Mouse (Mus musculus) macrophage (primary cell): ENCODE data around the gene Cd82. TPM values are rescaled to one million over a fixed set of nuclear protein-coding genes. Genes with fewer than 3 reads are reported as not detected.
A peak's percentile ranks its signal among the peaks of the same experiment; 100 is the strongest.

Experiments
- H3K27ac ChIP-seq: fragments of 350-480 bp; formaldehyde crosslinking; 2 replicates; pipeline ENCODE4 v1.9.0; 2021
- H3K36me3 ChIP-seq: fragments of 350-480 bp; formaldehyde crosslinking; 2 replicates; pipeline ENCODE4 v1.9.0; 2021; ENCODE audit errors: inconsistent target
- H3K4me3 ChIP-seq: fragments of 350-480 bp; formaldehyde crosslinking; 2 replicates; pipeline ENCODE4 v1.9.0; 2021; ENCODE audit errors: inconsistent target
- H3K79me2 ChIP-seq: fragments of 350-480 bp; formaldehyde crosslinking; 2 replicates; pipeline ENCODE4 v1.9.0; 2021; ENCODE audit errors: inconsistent target
- WGBS: methylation state at CpG from one replicate; pipeline ENCODE4 v1.1.7; 2026; ENCODE audit warnings: inconsistent platforms; ENCODE audit not compliant: missing documents; 5-methylcytosine and 5-hydroxymethylcytosine counted together
- polyA plus RNA-seq: library from polyadenylated mRNA; stranded (reverse); fragments of 250-400 nt; gene quantifications from 3 replicates; pipeline ENCODE4 v1.2.4, GENCODE M21; 2018; ENCODE audit warnings: inconsistent platforms
- total RNA-seq, 78 experiments: library from RNA; depleted of rRNA; stranded (reverse); fragments of 250-400 nt; gene quantifications; 1 replicate in 9 of 78; 2 replicates in 24 of 78; 3 replicates in 43 of 78; 4 replicates in 2 of 78; pipeline ENCODE4 v1.2.4; 2018; ENCODE audit warnings: inconsistent platforms in 56 of 78

Cd82 gene
- total RNA-seq (2018; cell fraction: chromatin; rRNA removed): 10 to 100 TPM; 17.5 to 85.2 (median 33.5) TPM
- 10 to 100 TPM; 45.0 to 89.8 (median 53.7) TPM for total RNA-seq (2018; cell fraction: cytosol; rRNA removed)
- 10 to 100 TPM; 34.8 to 92.5 (median 66.7) TPM for total RNA-seq (2018; cell fraction: nucleus; rRNA removed)
- 30.5 to 60.9 TPM (median 48.2 TPM) in 3 replicates for polyA plus RNA-seq

DNA sequence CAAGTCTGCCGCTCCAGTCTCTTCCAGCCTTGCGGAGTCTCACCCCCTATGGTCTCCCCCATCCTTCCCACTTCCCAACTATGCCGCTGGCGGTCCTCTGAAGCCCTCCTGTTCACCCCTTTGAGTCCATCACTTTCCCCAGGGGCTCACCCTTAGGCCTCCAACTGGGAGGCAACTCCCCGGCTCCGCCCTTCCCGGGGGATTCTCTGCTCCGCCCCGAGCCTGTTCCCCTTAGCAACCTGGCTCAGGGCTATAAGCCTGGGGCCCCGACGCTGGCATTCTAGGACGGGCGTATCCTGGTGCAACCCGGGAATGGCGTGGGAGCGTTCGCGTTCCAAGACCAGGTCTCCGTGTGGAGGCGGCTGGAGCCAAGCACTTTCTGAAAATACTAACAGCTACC lies at the start of gene Cd82:
Cd82 (minus strand) TSS at position 381 of the 400 bp plus-strand sequence.
- Histone ChIP-seq H3K36me3 (no peaks in the 10 kb centered on the region), H3K79me2 (peaks cover 11% of the 10 kb centered on the region; the same call in 1 of the 2 replicates), H3K27ac (peak within 1 kb of the TSS; percentile 77), H3K4me3 (peak within 1 kb of the TSS; percentile 77)
- WGBS: 28% methylated on average over 20 of the region's 20 CpGs

DNA sequence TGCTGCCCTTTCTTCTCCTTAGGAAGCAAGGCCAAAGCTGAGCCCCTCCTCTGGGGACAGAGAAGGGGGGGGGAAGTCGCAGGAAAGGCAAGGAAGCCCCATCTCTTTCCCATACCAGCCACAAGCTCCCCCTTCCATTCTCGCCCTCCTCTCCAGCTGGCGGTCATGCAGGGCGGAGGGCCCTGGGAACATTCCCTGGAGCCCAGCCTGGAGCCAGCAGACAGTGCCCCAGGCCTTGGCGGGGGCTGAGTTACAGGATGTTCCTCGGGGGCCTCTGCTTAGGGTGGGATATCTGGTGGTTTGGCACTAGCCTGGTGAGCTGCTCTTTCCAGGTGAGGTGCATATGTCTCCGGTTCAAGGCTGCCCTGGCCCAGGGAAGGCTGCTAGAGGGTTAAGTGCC lies 49.2 kb upstream of the Cd82 start:
- Histone ChIP-seq H3K4me3 (no peak overlapping the region), H3K79me2 (no peaks in the 10 kb centered on the region), H3K27ac (no peak overlapping the region), H3K36me3 (no peaks in the 10 kb centered on the region)
- WGBS: 80% methylated on average over 7 of the region's 7 CpGs

DNA sequence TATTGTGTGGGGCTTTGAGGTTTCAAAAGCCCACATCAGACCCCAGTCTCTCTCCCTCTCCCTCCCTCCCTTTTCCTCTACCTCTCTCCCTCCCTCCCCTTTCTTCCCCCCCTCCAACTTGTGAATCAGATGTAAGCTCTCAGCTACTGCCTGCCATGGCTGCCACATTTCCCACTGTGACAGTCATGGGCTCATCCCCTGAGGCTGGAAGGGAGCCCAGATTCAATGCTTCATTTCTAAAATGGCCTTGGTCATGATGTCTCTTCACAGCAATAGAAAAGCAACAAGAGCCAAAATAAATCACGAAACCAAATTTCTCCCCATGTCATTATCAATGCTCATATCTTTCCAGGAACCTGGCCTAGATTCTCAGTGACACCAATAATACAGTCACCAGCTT lies 47.9 kb upstream of the Cd82 start:
- H3K27ac ChIP-seq: no peak overlapping the region
- H3K79me2 ChIP-seq: no peaks in the 10 kb centered on the region
- WGBS: 87% methylated on average over 1 of the region's 1 CpGs
- H3K4me3 ChIP-seq: no peak overlapping the region
- no peaks in the 10 kb centered on the region for H3K36me3 ChIP-seq

DNA sequence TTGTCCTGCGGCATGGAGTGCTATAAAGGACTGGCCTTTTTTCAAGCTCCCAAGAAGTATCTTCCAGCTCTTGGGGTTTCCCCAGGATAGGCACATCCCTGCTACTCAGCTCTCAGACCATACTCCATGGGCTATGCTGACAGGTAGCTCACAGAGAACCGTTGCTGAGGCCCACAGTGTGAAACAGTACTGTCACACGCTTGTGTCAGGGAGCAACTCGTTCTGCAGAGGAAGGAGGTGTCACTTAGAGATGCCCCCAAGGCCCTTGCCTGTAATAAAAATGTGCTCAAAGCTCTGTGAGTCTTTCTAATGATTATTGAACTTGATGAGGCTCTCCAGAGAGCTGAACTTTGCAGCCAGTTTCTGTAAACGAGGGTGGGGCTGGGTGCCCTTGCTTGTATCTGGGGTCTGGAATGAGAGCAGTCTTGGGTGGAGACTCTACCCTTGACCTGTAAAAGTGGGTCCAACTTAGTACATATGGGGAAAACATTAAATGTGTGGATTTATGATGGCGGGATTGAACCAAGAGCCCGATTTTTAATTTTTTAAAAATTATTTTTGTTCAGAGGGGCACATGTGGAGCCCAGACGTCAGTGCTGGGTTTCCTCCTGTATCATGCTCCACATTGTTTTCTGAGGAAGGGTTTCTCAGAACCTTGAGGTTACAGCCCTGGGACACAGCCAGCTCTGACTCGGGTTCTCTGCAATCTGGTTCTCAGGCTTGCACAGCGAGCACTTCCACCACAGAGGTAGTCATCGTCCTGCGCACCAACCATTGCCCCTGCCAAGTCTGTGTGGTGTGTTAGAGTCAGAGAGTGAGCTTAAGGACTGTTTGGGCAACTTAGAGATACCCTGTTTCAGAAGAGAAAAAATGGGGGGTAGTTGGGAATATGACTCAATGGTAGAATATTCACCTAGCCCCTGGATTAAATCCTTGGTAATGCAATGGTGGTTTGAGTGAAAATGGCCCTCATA lies 47.1 kb upstream of the Cd82 start:
- no peaks in the 10 kb centered on the region for H3K79me2 ChIP-seq
- 68% methylated on average over 12 of the region's 12 CpGs for WGBS
- no peaks in the 10 kb centered on the region for H3K36me3 ChIP-seq
- H3K27ac ChIP-seq: no peak overlapping the region
- no peak overlapping the region for H3K4me3 ChIP-seq

DNA sequence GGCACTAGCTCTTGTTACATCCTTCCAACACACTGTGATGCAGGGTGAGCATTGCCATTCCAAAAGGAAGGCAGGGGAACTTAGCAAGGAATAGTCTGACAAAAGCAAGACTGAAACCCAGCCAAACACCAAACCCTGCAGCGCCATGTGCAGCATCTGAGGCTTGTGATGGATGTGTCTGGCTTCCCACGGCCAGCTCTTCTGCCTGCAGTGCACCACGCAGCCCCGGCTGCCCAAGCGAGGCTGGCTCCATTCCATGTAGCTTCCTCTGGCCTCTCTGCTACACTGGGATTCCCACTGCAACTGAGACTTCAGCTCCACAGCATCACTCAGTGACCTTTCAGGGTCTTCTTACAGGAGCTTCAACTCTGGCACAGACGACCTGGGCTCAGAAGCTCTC lies 42.2 kb upstream of the Cd82 start:
- H3K27ac ChIP-seq: no peak overlapping the region
- no peaks in the 10 kb centered on the region for H3K79me2 ChIP-seq
- WGBS: 69% methylated on average over 6 of the region's 6 CpGs
- no peak overlapping the region for H3K4me3 ChIP-seq
- no peaks in the 10 kb centered on the region for H3K36me3 ChIP-seq

DNA sequence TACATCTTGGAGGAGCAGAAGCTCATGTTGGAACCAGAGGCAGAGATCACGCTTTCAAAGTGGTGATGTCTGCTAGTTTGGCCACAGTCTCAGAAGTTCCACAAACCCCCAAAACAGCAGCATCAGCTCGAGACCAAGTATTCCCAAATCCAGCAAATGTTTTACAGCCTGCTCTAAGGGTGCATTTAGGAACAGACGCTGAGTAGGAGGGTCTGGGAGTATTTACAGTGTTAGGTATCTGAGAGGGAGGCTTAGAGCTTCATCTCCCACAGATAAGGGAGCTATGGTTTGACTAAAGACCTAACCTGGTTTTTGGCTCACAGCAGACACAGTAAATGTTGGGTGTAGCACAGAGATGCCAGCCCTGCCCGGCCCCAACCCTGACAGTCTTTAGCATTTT lies 40.4 kb upstream of the Cd82 start:
- no peak overlapping the region for H3K27ac ChIP-seq
- no peak overlapping the region for H3K4me3 ChIP-seq
- H3K36me3 ChIP-seq: no peaks in the 10 kb centered on the region
- no peaks in the 10 kb centered on the region for H3K79me2 ChIP-seq
- WGBS: 85% methylated on average over 4 of the region's 4 CpGs

DNA sequence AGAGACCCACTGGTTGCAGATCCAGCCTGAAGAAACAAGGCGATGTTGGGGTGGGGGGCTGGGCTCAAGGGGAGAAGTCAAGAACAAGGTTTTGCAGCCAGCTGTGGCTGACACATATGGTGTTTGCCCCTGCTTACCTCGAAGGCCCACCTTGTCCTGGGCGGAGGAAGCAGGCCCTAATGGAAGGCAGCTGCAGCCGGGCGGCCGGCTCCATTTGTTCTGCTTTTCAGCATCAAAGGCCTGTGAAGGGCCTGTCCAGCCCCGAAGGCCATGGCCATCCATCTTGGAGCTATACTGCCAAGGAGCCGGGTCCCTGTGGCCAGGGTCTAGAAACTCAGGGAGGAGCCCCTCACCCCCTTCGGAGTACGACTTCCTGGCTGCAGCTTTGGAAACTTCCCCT lies 38.4 kb upstream of the Cd82 start:
- WGBS: 79% methylated on average over 10 of the region's 10 CpGs
- no peak overlapping the region for H3K4me3 ChIP-seq
- no peak overlapping the region for H3K27ac ChIP-seq
- H3K36me3 ChIP-seq: no peaks in the 10 kb centered on the region
- H3K79me2 ChIP-seq: no peaks in the 10 kb centered on the region

DNA sequence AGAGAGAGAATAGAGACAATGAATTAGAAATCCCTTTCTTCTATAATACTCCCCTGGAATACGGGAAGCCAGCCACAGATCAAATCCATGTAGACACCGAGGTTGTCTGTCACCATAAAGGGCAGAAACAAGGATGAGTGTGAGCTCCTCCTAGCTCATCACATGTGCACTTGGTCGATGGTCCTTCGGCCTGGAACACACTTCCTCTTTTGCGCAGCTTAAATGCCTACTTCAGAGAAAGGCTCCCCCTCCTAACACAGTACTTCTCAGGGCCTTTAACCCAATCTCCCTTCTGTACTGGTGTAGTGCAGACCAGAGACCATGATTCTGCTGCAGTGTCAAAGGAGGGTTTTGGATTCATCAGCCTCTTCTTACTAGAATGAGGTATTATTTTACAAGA lies 34.3 kb upstream of the Cd82 start:
- 17% methylated on average over 4 of the region's 5 CpGs for WGBS
- Histone ChIP-seq H3K27ac (no peak overlapping the region), H3K4me3 (no peak overlapping the region), H3K36me3 (no peaks in the 10 kb centered on the region), H3K79me2 (no peaks in the 10 kb centered on the region)

DNA sequence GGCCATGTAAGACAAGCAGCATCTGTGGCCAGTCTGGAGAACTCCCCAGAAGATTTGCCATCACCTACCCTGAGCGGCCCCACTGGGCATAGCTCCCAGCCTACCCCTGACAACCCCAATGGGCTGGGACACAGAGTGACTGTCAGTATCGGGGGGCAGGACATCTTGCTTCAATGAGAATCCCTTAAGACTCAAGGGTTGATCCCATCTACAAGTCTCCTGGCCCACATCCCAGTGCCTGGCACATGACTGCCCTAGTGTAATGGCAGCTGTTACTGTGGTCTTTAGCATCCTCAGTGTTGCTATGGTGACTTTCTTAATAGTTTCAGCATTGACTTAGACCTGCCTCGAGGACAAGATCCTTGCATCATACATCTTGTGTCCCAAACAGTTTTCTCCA lies 32.2 kb upstream of the Cd82 start:
- Histone ChIP-seq H3K36me3 (no peaks in the 10 kb centered on the region), H3K4me3 (no peak overlapping the region), H3K27ac (no peak overlapping the region), H3K79me2 (no peaks in the 10 kb centered on the region)
- WGBS: 84% methylated on average over 3 of the region's 3 CpGs

DNA sequence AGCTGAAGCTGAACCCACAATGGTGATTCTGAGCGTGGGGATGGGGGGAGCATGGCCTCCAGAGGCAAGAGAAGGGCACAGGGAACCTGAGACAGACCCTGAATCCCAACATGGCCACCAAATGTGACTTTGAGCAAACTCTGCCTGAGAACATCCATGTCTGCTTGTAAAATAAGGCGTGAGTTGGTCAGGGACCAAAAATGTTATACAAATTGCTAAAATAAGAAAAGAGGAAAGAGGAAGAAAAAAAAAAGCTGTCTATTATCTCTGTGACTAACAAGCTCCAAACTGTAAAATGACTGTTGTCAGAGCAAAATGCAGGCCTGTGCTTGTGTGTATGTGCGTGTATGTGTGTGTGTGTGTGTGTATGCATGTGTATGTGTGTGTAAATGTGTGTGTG lies 30.6 kb upstream of the Cd82 start:
- 48% methylated on average over 3 of the region's 3 CpGs for WGBS
- Histone ChIP-seq H3K27ac (no peak overlapping the region), H3K4me3 (no peak overlapping the region), H3K79me2 (no peaks in the 10 kb centered on the region), H3K36me3 (no peaks in the 10 kb centered on the region)

DNA sequence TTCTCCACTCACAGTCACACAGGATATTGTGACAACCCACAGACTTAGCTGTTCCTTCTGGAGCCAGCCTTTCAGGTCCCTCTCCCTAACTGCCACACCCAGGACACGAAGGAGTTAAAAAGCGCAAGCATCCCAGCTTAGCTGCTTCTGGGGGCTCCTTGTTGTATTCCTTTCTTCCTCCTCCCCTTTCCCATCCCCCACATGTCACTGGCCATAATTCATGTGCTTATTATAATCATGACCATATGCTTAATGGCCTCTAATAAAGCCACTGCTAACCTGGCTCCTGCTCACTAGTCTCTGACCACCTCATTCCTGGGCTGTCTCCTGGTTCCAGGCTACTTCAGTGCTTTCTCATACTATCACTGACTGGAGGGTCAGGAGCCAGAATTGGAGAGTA lies 27.6 kb upstream of the Cd82 start:
- WGBS: 95% methylated on average over 2 of the region's 2 CpGs
- Histone ChIP-seq H3K27ac (no peak overlapping the region), H3K79me2 (no peaks in the 10 kb centered on the region), H3K4me3 (no peak overlapping the region), H3K36me3 (no peaks in the 10 kb centered on the region)

DNA sequence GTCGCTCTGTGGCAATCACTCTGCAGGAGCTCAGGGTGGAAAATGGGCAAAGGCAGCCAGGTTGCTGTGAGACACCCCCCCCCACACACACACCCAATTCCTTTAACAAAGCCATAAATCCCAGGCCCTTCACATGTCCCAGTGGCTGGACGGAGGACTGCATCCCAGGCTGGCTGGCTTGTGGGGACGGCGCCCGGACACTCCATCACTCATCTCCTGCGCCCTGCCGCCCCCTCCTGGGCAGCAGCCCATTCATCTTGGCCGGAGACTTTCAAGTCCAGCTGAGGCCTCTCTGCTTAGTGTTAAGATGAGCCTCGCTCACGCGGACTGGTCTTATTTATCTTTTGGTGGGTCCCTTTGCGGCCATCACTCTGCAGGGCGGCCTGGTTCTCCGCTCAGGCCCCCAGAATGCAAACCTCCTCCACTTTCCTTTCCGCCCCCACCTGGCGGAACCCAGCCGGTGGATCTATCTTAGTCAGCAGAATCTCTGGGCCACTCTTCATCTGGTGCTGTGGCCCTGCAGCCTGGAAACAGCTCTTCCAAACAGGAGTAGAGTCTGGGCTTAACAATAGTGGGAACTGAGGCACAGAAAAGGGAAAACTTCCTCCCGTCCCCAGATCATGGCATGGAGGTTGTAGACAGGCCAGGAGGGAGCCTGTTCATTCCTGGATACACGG lies 26.1 kb upstream of the Cd82 start:
- Histone ChIP-seq H3K79me2 (no peaks in the 10 kb centered on the region), H3K4me3 (no peak overlapping the region), H3K36me3 (no peaks in the 10 kb centered on the region), H3K27ac (no peak overlapping the region)
- 94% methylated on average over 17 of the region's 19 CpGs for WGBS

DNA sequence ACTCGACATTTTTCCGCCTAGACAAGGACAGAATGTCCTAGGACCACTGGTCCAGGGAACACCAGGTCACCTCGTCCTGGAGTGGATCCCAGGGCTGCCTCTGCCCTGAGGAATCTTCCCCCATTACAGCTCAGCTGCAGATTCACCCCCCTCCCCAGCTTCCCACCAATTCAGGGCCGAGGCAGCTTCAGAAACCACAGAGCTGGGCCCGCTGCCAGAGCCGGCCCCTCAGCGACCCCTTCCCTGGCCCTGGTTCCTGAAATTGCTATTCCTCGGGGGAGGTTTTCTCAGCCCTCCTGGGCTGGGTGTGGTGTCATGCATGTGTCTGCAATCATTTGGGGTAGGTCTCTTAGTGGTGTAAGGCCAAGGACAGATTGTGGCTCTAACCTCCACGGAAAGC lies 22.5 kb upstream of the Cd82 start:
- Histone ChIP-seq H3K4me3 (no peak overlapping the region), H3K36me3 (no peaks in the 10 kb centered on the region), H3K27ac (no peak overlapping the region), H3K79me2 (no peaks in the 10 kb centered on the region)
- 15% methylated on average over 9 of the region's 9 CpGs for WGBS

DNA sequence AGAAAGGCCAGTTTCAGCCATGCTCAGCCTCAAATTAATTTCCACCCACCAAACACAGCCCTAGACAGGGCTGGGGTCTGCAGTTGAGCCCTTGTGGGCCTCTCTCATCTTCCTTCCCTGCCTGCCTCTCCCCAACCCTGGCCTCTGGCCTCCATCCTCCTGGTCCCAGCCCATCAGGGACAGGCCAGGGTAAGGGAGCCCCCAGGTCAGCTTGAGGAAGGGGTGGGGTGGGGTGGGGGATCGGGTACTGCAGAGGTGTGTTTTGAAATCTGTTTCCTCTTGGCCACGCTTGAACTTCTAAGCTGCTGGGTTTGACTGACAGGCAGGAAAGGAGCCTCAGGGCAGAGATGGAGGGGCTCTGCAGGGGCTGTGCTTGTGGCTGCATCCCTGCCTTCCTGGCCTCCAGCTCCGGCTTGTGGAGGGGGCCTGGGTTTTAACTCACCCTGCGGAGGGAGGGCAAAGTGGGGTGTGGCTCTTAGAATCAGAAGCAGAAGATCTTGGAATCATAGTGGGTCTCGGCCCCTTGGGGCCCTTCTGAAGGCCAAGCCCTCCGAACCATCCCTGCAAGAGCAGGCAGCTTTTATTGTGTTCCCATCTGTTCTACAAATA lies 19.2 kb upstream of the Cd82 start:
- 22% methylated on average over 6 of the region's 6 CpGs for WGBS

DNA sequence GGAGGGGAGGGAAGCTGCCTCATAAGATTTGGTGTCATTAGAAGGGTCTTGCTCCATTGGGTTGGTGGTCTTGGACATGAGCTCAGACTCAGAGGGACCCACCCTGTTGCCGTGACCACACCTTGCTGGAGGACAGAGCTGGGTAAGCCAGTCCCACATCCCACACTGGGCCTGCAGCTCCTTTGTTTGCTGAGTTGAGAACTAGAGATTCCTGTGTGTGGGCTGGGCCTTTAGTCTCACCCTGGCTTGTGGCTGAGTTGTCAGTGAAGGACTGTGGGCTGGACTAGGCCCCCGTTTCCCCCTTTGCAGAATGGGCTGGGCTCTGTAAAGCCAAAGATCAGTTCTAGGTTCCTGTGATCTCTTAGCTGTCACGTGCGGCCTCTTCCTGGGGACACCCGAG lies 15.8 kb upstream of the Cd82 start:
- H3K36me3 ChIP-seq: no peaks in the 10 kb centered on the region
- H3K79me2 ChIP-seq: no peaks in the 10 kb centered on the region
- no peak overlapping the region for H3K4me3 ChIP-seq
- no peak overlapping the region for H3K27ac ChIP-seq
- 53% methylated on average over 5 of the region's 5 CpGs for WGBS

More for the DNA sequence above, 19.2 kb upstream of the Cd82 start:
- no peak overlapping the region for H3K4me3 ChIP-seq
- H3K79me2 ChIP-seq: no peaks in the 10 kb centered on the region
- H3K27ac ChIP-seq: no peak overlapping the region
- no peaks in the 10 kb centered on the region for H3K36me3 ChIP-seq
